Mouse (Mus musculus) stomach, postnatal 0 days (tissue): Measurements from ENCODE around the gene Agrp. TPM values are rescaled to one million over a fixed set of nuclear protein-coding genes. Genes with fewer than 3 reads are reported as not detected.
"Not testable (repeated sequence)": the region's sequence is repeated elsewhere in the genome, so short reads cannot be mapped to it uniquely, and the experiment has no call there.

Experiments
- ATAC-seq: fragments of 200-750 bp; cut with Nextera tagmentation; 2 replicates; pipeline ENCODE4 v1.8.0; 2017; ENCODE audit not compliant: low FRiP score, low TSS enrichment
- DNase-seq: peaks from one replicate; pipeline ENCODE4 v3.0.0-alpha.2; 2016; ENCODE audit warnings: low spot score
- H3K27ac ChIP-seq: fragments of 300-500 bp; sonication (generic); replicated peaks from 2 replicates; pipeline ENCODE4 v1.5.1; 2014; ENCODE audit warnings: mild to moderate bottlenecking, control low read depth
- H3K27me3 ChIP-seq: fragments of 300-500 bp; sonication (generic); 2 replicates; pipeline ENCODE4 v1.6.1; 2014; ENCODE audit warnings: low read length; ENCODE audit not compliant: control insufficient read depth, insufficient read depth
- H3K36me3 ChIP-seq: fragments of 300-500 bp; sonication (generic); 2 replicates; pipeline ENCODE4 v1.6.1; 2014; ENCODE audit warnings: low read length, mixed read lengths; ENCODE audit not compliant: control insufficient read depth, insufficient read depth
- H3K4me1 ChIP-seq: fragments of 300-500 bp; sonication (generic); replicated peaks from 2 replicates; pipeline ENCODE4 v1.6.1; 2014; ENCODE audit warnings: antibody characterized with exemption; ENCODE audit not compliant: control insufficient read depth, insufficient read depth
- H3K4me2 ChIP-seq: fragments of 300-500 bp; sonication (generic); replicated peaks from 2 replicates; pipeline ENCODE4 v1.6.1; 2014; ENCODE audit warnings: low read depth, mild to moderate bottlenecking, control low read depth, moderate library complexity
- H3K4me3 ChIP-seq: fragments of 300-500 bp; sonication (generic); 2 replicates; pipeline ENCODE4 v1.5.1; 2014; ENCODE audit warnings: low read depth, low read length, control low read depth
- H3K9ac ChIP-seq: fragments of 300-500 bp; sonication (generic); 2 replicates; pipeline ENCODE4 v1.6.1; 2014; ENCODE audit warnings: mild to moderate bottlenecking, low read length, control low read depth, mixed read lengths
- H3K9me3 ChIP-seq: fragments of 300-500 bp; sonication (generic); 2 replicates; pipeline ENCODE4 v1.6.1; 2016; ENCODE audit warnings: low read length; ENCODE audit not compliant: control insufficient read depth
- CTCF ChIP-seq: IDR thresholded peaks from 2 replicates; pipeline ENCODE4 v1.5.1; 2016; ENCODE audit warnings: antibody characterized with exemption, low read depth, mild to moderate bottlenecking, moderate library complexity
- EP300 ChIP-seq: optimal IDR thresholded peaks from 2 replicates; pipeline ENCODE3; 2016; ENCODE audit warnings: antibody characterized with exemption
- WGBS: fragments of 180-500 bp; shearing (Covaris S2); extraction: QIAGEN DNeasy Blood & Tissue Kit; methylation state at CpG from one replicate; pipeline ENCODE4 v1.1.7; 2014; 5-methylcytosine and 5-hydroxymethylcytosine counted together
- polyA plus RNA-seq: library from polyadenylated mRNA; unstranded; fragments of >200 nt; fragmentation: Nextera tagmentation; extraction: Ambion mirVana; gene quantifications from 2 replicates; pipeline ENCODE4 v1.2.1, GENCODE M21; 2015

Gene Agrp
- polyA plus RNA-seq, 1 experiment from 2014 or later, result 0.45 TPM

DNA sequence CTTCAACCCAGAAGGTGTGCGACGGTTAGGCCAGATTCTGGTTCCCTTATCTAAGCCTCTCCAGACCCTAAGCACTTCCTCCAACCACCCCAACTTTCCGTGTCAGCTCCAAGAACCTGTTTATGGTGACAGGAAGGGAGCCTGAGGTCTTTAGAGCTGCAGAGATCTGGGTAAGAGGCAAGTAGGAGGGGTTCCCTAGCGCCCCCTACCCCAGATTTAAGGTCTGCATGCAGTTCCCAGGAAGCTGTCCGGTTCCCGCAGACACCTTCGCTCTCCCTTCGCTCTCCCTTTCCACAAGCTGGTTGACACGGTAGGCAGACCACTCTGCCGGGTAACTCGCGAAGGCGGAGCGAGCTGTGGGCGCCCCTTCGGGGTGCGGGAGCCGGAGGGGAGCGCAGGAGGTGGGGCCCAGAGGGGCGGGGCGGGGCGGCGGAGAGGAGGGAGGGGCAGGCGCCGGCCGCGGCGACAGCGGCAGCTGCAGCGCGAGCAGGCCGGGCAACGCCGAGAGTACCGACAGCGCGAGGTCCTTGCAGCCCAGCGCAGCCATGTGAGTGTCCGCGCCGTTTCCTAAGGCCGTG lies 32.3 kb downstream of the Agrp start, which contains the start of gene Ripor1:
Ripor1 (plus strand) TSS at position 452 of the 578 bp plus-strand sequence.
- Histone ChIP-seq H3K9me3 (no peaks in the 10 kb centered on the region), H3K4me3 (peak within 1 kb of the TSS; percentile 77), H3K4me1 (no peaks in the 10 kb centered on the region), H3K27me3 (no peaks in the 10 kb centered on the region), H3K27ac (peak within 1 kb of the TSS; percentile 92), H3K9ac (peak within 1 kb of the TSS; percentile 87), H3K4me2 (peak within 1 kb of the TSS; percentile 86), H3K36me3 (no peaks in the 10 kb centered on the region)
- ATAC-seq, result peak; percentile 83
- peak; percentile 89 for DNase-seq
- TF ChIP-seq EP300 (no peak), CTCF (peak; percentile 69)
- WGBS, result under 1% methylated on average over 32 of the region's 42 CpGs

- not testable (repeated sequence) for H3K27me3 ChIP-seq, H3K4me3 ChIP-seq, H3K36me3 ChIP-seq, H3K27ac ChIP-seq, ATAC-seq, H3K4me1 ChIP-seq, H3K4me2 ChIP-seq, H3K9ac ChIP-seq, DNase-seq, H3K9me3 ChIP-seq
- 89% methylated on average over 2 of the region's 3 CpGs for WGBS
Measured at GRCm38 (mm10) chr8:105602540-105602939, 34.7 kb downstream of the Agrp start.

DNA sequence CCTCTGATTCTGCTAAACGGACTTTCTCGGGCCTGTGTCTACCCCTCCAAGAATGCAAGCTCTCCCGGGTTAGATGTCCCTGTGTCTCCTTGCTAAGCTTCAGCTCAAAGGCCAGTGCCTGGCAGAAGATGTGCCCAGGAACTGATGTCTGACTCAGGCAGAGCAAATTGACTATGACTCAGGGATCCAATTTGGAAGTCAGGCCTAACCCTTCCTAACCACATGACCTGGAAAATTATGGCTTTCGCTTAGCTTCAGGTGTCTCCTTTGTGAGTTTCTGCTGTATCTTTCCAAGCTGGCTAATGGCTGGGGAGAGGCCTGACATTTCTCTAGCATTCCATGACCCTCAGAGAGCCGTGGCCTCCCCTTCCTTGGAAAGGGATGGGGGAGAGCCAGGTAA lies 35.9 kb downstream of the Agrp start:
- no peaks in the 10 kb centered on the region for H3K27me3 ChIP-seq
- H3K9ac ChIP-seq, result no peak overlapping the region
- no peak overlapping the region for H3K4me3 ChIP-seq
- no peaks in the 10 kb centered on the region for H3K36me3 ChIP-seq
- ATAC-seq, result no peak
- H3K9me3 ChIP-seq, result no peaks in the 10 kb centered on the region
- H3K4me1 ChIP-seq, result 0 out of 2 replicates have a peak, but pooled peaks cover 2% of the 10 kb centered on the region
- no peak overlapping the region for H3K27ac ChIP-seq
- no peak overlapping the region for H3K4me2 ChIP-seq
- TF ChIP-seq EP300 (no peak), CTCF (no peak)
- WGBS, result 73% methylated on average over 5 of the region's 5 CpGs
- no peak for DNase-seq

GRCm38 (mm10) chr8:105598777-105599176 lies 38.4 kb downstream of the Agrp start:
- ATAC-seq (no peak), DNase-seq (no peak)
- Histone ChIP-seq H3K27ac (no peak overlapping the region), H3K9ac (no peak overlapping the region), H3K9me3 (no peaks in the 10 kb centered on the region), H3K36me3 (no peaks in the 10 kb centered on the region), H3K27me3 (no peaks in the 10 kb centered on the region), H3K4me3 (no peak overlapping the region), H3K4me2 (no peak overlapping the region), H3K4me1 (0 out of 2 replicates have a peak, but pooled peaks cover 2% of the 10 kb centered on the region)
- no peak for TF ChIP-seq EP300
- no peak for TF ChIP-seq CTCF
- WGBS, result 66% methylated on average over 6 of the region's 6 CpGs

- Histone ChIP-seq H3K36me3 (no peaks in the 10 kb centered on the region), H3K27ac (no peak overlapping the region), H3K4me3 (peak overlapping the region; percentile 13; the same call in 1 of the 2 replicates), H3K27me3 (no peaks in the 10 kb centered on the region), H3K9me3 (no peaks in the 10 kb centered on the region), H3K4me2 (peak overlapping the region; percentile 58), H3K9ac (no peak overlapping the region), H3K4me1 (0 out of 2 replicates have a peak, but pooled peaks cover 2% of the 10 kb centered on the region)
- DNase-seq, result peak; percentile 74
- 9% methylated on average over 14 of the region's 14 CpGs for WGBS
- ATAC-seq, result peak; percentile 75
- TF ChIP-seq CTCF (peak; percentile 79), EP300 (no peak)
Measured at GRCm38 (mm10) chr8:105596362-105597034, 40.7 kb downstream of the Agrp start.
